Mouse (Mus musculus) G1E (cell line): ENCODE measurements around the gene Snapin. TPM values are rescaled to one million over a fixed set of nuclear protein-coding genes. Genes with fewer than 3 reads are reported as not detected.
A peak's percentile ranks its signal among the peaks of the same experiment; 100 is the strongest.

Experiments used
- ATAC-seq: 2 replicates; pipeline ENCODE4 v1.8.0; 2016; ENCODE audit warnings: mild to moderate bottlenecking; ENCODE audit not compliant: insufficient number of reproducible peaks, poor library complexity, low FRiP score, severe bottlenecking; ENCODE audit errors: extremely low read depth
- DNase-seq: peaks from one replicate; pipeline ENCODE4 v3.0.0; 2012; ENCODE audit warnings: low spot score
- H3K27me3 ChIP-seq: 2 replicates; pipeline ENCODE4 v1.6.1; 2012; ENCODE audit warnings: mild to moderate bottlenecking, low read length, inconsistent platforms; ENCODE audit not compliant: insufficient read depth
- H3K36me3 ChIP-seq: replicated peaks from 2 replicates; pipeline ENCODE3; 2012; ENCODE audit warnings: mild to moderate bottlenecking, inconsistent platforms
- H3K4me1 ChIP-seq: 2 replicates; pipeline ENCODE4 v1.6.1; 2012; ENCODE audit warnings: low read depth, low read length, inconsistent platforms, mixed read lengths; ENCODE audit not compliant: insufficient read depth
- H3K4me3 ChIP-seq: 2 replicates; pipeline ENCODE4 v1.5.1; 2012; ENCODE audit warnings: low read depth, mild to moderate bottlenecking, inconsistent platforms, low read length, moderate library complexity, mixed read lengths
- H3K9me3 ChIP-seq: replicated peaks from 2 replicates; pipeline ENCODE4 v1.6.1; 2012; ENCODE audit warnings: inconsistent platforms
- CTCF ChIP-seq: IDR thresholded peaks from 2 replicates; pipeline ENCODE4 v1.5.1; 2012; ENCODE audit warnings: low read depth, low read length, inconsistent platforms, mixed read lengths
- GATA1 ChIP-seq: IDR thresholded peaks from 2 replicates; pipeline ENCODE4 v1.6.1; 2012; ENCODE audit warnings: borderline replicate concordance, low read length, inconsistent platforms, mixed read lengths
- GATA2 ChIP-seq: IDR thresholded peaks from 2 replicates; pipeline ENCODE4 v1.6.1; 2012; ENCODE audit warnings: low read depth, low read length, inconsistent platforms, borderline replicate concordance
- POLR2AphosphoS5 ChIP-seq: IDR thresholded peaks from 2 replicates; pipeline ENCODE4 v1.6.1; 2012; ENCODE audit warnings: low read depth, low read length, inconsistent platforms; ENCODE audit not compliant: insufficient replicate concordance
- TAL1 ChIP-seq: conservative IDR thresholded peaks from 2 replicates; pipeline ENCODE4 v1.6.1; 2012; ENCODE audit warnings: low read depth, low read length, inconsistent platforms, mixed read lengths
- polyA plus RNA-seq: library from polyadenylated mRNA; stranded (reverse); fragments of >175 nt; gene quantifications from 2 replicates; pipeline ENCODE4 v1.2.3, GENCODE M21; 2012
- total RNA-seq, 2 experiments: library from RNA; stranded (forward) in 1 of 2; stranded (reverse) in 1 of 2; fragments of 200-1000 nt in 1 of 2; fragments of >200 nt in 1 of 2; fragmentation: Nextera tagmentation in 1 of 2; gene quantifications; 2 replicates each; pipeline ENCODE4 v1.2.3; 2014 to 2017

The Snapin gene
- total and polyA plus RNA-seq, 3 experiments: 3.4 to 58.0 (median 46.2) TPM

- H3K4me1 ChIP-seq: peaks cover 32% of the 10 kb centered on the region
- DNase-seq: no peak
- TF ChIP-seq POLR2AphosphoS5 (no peak), TAL1 (no peak), GATA2 (no peak), GATA1 (no peak), CTCF (no peak)
Measured at GRCm38 (mm10) chr3:90513796-90514590, 23.2 kb upstream of the Snapin start, which contains the start of the genes S100a1 and S100a13. Gene S100a1, minus strand, starts transcription at chr3:90514392. Gene S100a13, plus strand, starts transcription at chr3:90514435.

DNA sequence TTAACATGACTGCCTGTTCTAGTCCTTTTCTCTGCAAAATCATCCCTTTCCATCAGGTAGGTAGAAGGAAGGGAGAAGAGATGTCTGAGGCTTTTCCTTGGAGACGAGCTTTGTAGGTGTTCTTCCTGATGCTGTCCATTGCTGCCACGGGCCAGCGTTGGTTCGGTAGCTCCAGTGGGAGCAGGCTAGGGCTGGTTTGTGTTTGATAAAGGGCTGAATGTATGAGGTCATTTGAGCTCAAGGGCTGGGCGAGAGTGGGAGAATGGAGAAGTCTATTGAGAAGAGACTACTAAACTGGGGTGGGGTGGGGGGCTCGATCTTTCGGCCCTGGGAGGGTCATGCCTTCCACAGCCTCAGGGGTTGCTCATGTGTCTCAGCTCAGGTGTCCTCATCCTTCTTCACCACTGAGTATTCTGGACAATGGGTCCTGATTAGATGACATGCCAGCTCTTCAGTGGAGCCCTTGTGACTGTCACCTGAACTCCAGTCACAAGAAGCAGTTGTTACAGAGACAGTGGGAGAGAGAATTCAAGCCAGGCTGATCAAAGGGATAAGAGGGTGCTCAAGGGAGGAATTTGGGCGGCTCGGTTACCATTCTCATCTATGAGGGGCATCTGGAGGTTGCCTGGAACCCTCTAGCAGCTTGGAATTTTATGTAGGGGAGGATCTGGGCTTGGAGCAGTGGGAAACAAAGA lies 22.3 kb upstream of the Snapin start:
- no peak overlapping the region for H3K4me3 ChIP-seq
- TF ChIP-seq TAL1: no peak
- no peak for TF ChIP-seq GATA2
- no peak for TF ChIP-seq POLR2AphosphoS5
- no peak for TF ChIP-seq GATA1
- no peak for TF ChIP-seq CTCF
- ATAC-seq (no peak), DNase-seq (no peak)
- no peaks in the 10 kb centered on the region for H3K27me3 ChIP-seq
- H3K9me3 ChIP-seq: no peaks in the 10 kb centered on the region
- H3K4me1 ChIP-seq: peaks cover 33% of the 10 kb centered on the region
- peaks cover 36% of the 10 kb centered on the region for H3K36me3 ChIP-seq

More at GRCm38 (mm10) chr3:90513796-90514590, 23.2 kb upstream of the Snapin start, which contains the start of the genes S100a1 and S100a13:
- Histone ChIP-seq H3K27me3 (no peaks in the 10 kb centered on the region), H3K9me3 (no peaks in the 10 kb centered on the region), H3K36me3 (peaks cover 35% of the 10 kb centered on the region), H3K4me3 (peak within 1 kb of the TSS; percentile 70)
- no peak for ATAC-seq

DNA sequence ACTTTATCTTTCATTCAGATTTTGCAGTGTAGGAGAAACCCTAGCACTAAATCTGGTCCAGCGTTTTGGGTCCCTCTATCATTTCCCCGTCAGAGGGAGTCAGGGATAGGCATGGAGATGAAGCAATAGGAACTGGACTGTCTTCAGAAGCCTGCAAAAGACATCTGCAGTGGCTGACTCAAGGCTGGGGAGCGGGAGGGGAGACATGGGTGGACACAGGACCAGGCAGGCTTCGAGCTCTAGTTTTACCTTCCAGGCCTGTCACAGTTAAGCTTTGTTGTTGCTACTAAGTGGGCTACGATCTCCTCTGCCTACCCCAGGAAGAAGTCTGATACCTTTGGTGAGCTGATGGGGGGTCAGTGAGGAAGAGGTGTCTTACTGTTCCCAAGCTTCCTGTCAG lies 21.4 kb upstream of the Snapin start:
- no peak for ATAC-seq
- Histone ChIP-seq H3K4me1 (peaks cover 41% of the 10 kb centered on the region), H3K4me3 (no peak overlapping the region), H3K36me3 (peaks cover 36% of the 10 kb centered on the region), H3K9me3 (no peaks in the 10 kb centered on the region), H3K27me3 (no peaks in the 10 kb centered on the region)
- TF ChIP-seq GATA1 (no peak), GATA2 (no peak), POLR2AphosphoS5 (no peak), CTCF (no peak), TAL1 (no peak)
- no peak for DNase-seq

DNA sequence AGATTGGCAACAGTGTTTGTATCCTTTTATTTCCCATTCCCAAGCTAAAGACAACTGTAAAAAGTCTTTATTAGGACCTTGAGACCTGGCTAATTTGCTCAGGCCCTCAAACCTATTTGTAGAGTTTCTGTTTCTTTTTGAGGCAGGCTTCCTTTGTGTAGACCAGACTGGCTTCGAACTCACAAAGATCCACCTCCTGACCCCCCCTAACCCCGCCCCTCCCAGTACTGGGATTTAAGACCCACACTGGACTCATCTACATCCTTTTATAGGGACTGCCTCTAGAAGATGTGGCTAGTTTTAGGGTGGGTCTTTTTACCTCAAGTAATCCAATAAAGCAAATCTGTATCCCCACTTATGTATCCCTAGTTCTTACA lies 18.9 kb upstream of the Snapin start:
- H3K27me3 ChIP-seq: no peaks in the 10 kb centered on the region
- no peak for DNase-seq
- H3K9me3 ChIP-seq: no peaks in the 10 kb centered on the region
- H3K36me3 ChIP-seq: peaks cover 49% of the 10 kb centered on the region
- H3K4me1 ChIP-seq: peaks cover 43% of the 10 kb centered on the region
- peak overlapping the region; percentile 90 for H3K4me3 ChIP-seq
- TF ChIP-seq CTCF (no peak), POLR2AphosphoS5 (no peak), TAL1 (no peak), GATA2 (no peak), GATA1 (no peak)
- no peak for ATAC-seq

DNA sequence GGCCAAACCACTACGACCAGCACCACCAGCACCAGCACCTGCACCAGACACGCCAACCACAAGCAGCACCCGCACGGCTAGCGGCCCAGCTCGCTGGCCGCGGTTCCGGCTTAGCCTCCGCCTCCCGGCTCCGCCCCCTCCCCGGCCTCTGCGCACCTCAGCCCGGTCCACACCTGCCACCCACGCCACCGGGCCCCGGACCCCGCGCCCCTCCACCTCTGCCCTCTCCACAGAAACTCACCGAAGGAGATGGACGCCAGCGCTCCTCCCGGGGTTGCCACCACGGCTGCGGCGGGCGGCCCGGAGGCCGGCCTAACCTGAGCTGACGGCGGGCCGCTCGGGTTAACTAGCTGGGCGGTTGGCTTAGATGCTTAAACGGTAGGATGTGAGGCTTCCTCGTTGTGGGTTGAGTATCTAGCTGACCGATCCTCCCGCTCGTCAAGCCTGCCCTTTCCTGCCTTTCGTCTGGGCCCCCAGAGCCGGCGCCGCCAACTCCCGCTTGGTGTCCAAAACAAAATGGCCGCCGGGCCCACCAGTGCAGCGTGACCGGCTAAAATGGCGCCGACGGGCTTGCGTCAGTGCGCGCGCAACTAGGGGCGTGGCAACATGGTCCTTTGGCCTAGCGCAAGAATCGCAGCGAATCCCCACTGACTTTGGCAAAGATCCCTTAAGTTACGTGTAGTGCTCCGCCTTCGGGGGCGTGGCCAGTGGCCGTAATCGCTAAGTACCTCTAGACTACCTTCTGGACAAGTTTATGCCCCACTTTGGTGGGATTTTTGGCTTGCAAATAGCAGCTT lies 18.3 kb upstream of the Snapin start, which contains the start of gene Chtop:
Chtop (minus strand) TSS at position 549 of the 797 bp plus-strand sequence.
- Histone ChIP-seq H3K36me3 (peaks cover 55% of the 10 kb centered on the region), H3K4me3 (peak within 1 kb of the TSS; percentile 90), H3K4me1 (peaks cover 37% of the 10 kb centered on the region), H3K27me3 (no peaks in the 10 kb centered on the region), H3K9me3 (no peaks in the 10 kb centered on the region)
- TF ChIP-seq CTCF: no peak
- no peak for TF ChIP-seq POLR2AphosphoS5
- TF ChIP-seq GATA2: no peak
- TF ChIP-seq GATA1: no peak
- no peak for TF ChIP-seq TAL1
- ATAC-seq (peak; percentile 94), DNase-seq (peak; percentile 88)
